Mouse (Mus musculus) CD4-positive naive resting alpha-beta T cell, adult 76 days (primary cell): Measurements from ENCODE around the gene Fanca. TPM values are rescaled to one million over a fixed set of nuclear protein-coding genes. Genes with fewer than 3 reads are reported as not detected.

Source experiments
- total RNA-seq: library from RNA; stranded (reverse); gene quantifications from one replicate; pipeline ENCODE4 v1.2.4, GENCODE M21; 2023

The Fanca gene
- 10.6 TPM for total RNA-seq

GRCm38 (mm10) chr8:123318467-123318911, at the start of gene Fanca:
Gene Fanca, minus strand, starts transcription at chr8:123318576.

GRCm38 (mm10) chr8:123332262-123333090, 14.1 kb upstream of the Fanca start, which contains the start of gene Spire2:
Gene Spire2, plus strand, starts transcription at chr8:123332713.

GRCm38 (mm10) chr8:123254099-123254885, 64.1 kb downstream of the Fanca start, which contains the start of the genes Zfp276 and Vps9d1:
Gene Zfp276, plus strand, starts transcription at chr8:123254195.
Gene Vps9d1, minus strand, starts transcription at chr8:123254348.

GRCm38 (mm10) chr8:123235520-123236497, 82.6 kb downstream of the Fanca start, which contains the start of gene Spata2l:
Gene Spata2l, minus strand, starts transcription at chr8:123236233.

GRCm38 (mm10) chr8:123224278-123225266, 93.8 kb downstream of the Fanca start, which contains the start of gene Cdk10:
Gene Cdk10, plus strand, starts transcription at chr8:123224842.

Other genes starting within 250 kb of the Fanca start
- 2,109 TPM for gene Rpl13, start 216.2 kb downstream of the Fanca start, total RNA-seq
- 0.85 TPM for gene Cpne7, start 201.2 kb downstream of the Fanca start, total RNA-seq
- not detected for gene Sult5a1, start 160.3 kb downstream of the Fanca start, total RNA-seq
- not detected for gene Dpep1, start 132.3 kb downstream of the Fanca start, total RNA-seq
- gene Chmp1a, start 105.8 kb downstream of the Fanca start, total RNA-seq = 84.7 TPM
- gene Spata33, start 105.7 kb downstream of the Fanca start, total RNA-seq = not detected
- 36.5 TPM for gene Cdk10, start 93.7 kb downstream of the Fanca start, total RNA-seq
- gene Spata2l, start 82.3 kb downstream of the Fanca start, total RNA-seq = 11.0 TPM
- gene Zfp276, start 64.4 kb downstream of the Fanca start, total RNA-seq = 25.1 TPM
- 28.8 TPM for gene Vps9d1, start 64.2 kb downstream of the Fanca start, total RNA-seq
- gene Spire2, start 14.1 kb upstream of the Fanca start, total RNA-seq = not detected
- 247 TPM for gene Tcf25, start 55.2 kb upstream of the Fanca start, total RNA-seq
- not detected for gene Mc1r, start 88.5 kb upstream of the Fanca start, total RNA-seq
- gene Tubb3, start 92.8 kb upstream of the Fanca start, total RNA-seq = 0.41 TPM
- gene Def8, start 105.0 kb upstream of the Fanca start, total RNA-seq = 13.2 TPM
- 46.9 TPM for gene Afg3l1, start 159.3 kb upstream of the Fanca start, total RNA-seq
- gene Dbndd1, start 196.9 kb upstream of the Fanca start, total RNA-seq = not detected
- 3.1 TPM for gene Gas8, start 200.3 kb upstream of the Fanca start, total RNA-seq